Mouse (Mus musculus) forebrain, embryonic 11.5 days (tissue): ENCODE results near the gene Cdh1. TPM values are rescaled to one million over a fixed set of nuclear protein-coding genes. Genes with fewer than 3 reads are reported as not detected.

Experiments used
- polyA plus RNA-seq: library from polyadenylated mRNA; unstranded; fragments of >200 nt; fragmentation: Nextera tagmentation; extraction: Ambion mirVana; gene quantifications from 2 replicates; pipeline ENCODE4 v1.2.1, GENCODE M21; 2014

Cdh1 gene
- polyA plus RNA-seq, 1 experiment from 2014 or later = 5.1 TPM

Other genes starting within 250 kb of the Cdh1 start
- gene Zfp90, start 188.0 kb upstream of the Cdh1 start, polyA plus RNA-seq = 32.8 and 34.0 TPM in 2 replicates
- not detected in 2 replicates for gene 6030452D12Rik, start 102.8 kb upstream of the Cdh1 start, polyA plus RNA-seq
- 3.8 and 4.8 TPM in 2 replicates for gene Cdh3, start 92.5 kb upstream of the Cdh1 start, polyA plus RNA-seq
- 3.8 and 5.9 TPM in 2 replicates for gene Gm10073, start 29.9 kb upstream of the Cdh1 start, polyA plus RNA-seq
- 10.6 and 12.4 TPM in 2 replicates for gene Tango6, start 79.7 kb downstream of the Cdh1 start, polyA plus RNA-seq